13 mouse cellular contexts compared by ENCODE assay signal in genomic region chr12:35667705-35668104, GRCm38 (mm10).
"Had no signal": no experiment of that assay in that cellular context is flagged by ENCODE, and none has a peak within 500 bp of the region (broad histone marks: within the 10 kb centered on the region; RNA-seq: fewer than 3 reads in every experiment).

No protein-coding gene starts in this region.

- H3K9ac ChIP-seq: kidney, embryonic 15.5 days had no signal

- H3K4me1 ChIP-seq: kidney, embryonic 15.5 days had no signal

- H3K27me3 ChIP-seq: kidney, embryonic 15.5 days had no signal

- H3K9me3 ChIP-seq: kidney, embryonic 15.5 days had no signal

- H3K4me3 ChIP-seq: kidney, embryonic 15.5 days had no signal

- H3K4me2 ChIP-seq: kidney, embryonic 15.5 days; midbrain, embryonic 11.5 days had no signal

- H3K27ac ChIP-seq: kidney, embryonic 15.5 days; stomach, postnatal 0 days had no signal

- H3K36me3 ChIP-seq: kidney, embryonic 15.5 days had no signal

- DNase-seq: kidney, adult 18-20 months; kidney, postnatal 10 days; lung, adult 2 months; lung, postnatal 14 days; lung, postnatal 4 days; midbrain, embryonic 14.5 days; right cerebral cortex, postnatal 4 days; thymus, adult 2 months; thymus, postnatal 14 days; thymus, postnatal 4 days had no signal
